Mouse (Mus musculus) erythroblast, embryonic 14.5 days (primary cell): ENCODE measurements around the gene Tdo2. TPM values are rescaled to one million over a fixed set of nuclear protein-coding genes. Genes with fewer than 3 reads are reported as not detected.
A peak's percentile ranks its signal among the peaks of the same experiment; 100 is the strongest.

Experiments
- H3K27me3 ChIP-seq: 2 replicates; pipeline ENCODE4 v1.6.1; 2012; ENCODE audit warnings: inconsistent platforms; ENCODE audit not compliant: control insufficient read depth
- H3K36me3 ChIP-seq: 2 replicates; pipeline ENCODE4 v1.6.1; 2012; ENCODE audit warnings: mild to moderate bottlenecking, inconsistent platforms; ENCODE audit not compliant: control insufficient read depth
- H3K4me1 ChIP-seq: 2 replicates; pipeline ENCODE4 v1.6.1; 2012; ENCODE audit warnings: inconsistent platforms; ENCODE audit not compliant: control insufficient read depth
- H3K4me3 ChIP-seq: replicated peaks from 2 replicates; pipeline ENCODE3; 2012; ENCODE audit warnings: moderate library complexity, mild to moderate bottlenecking, inconsistent platforms
- H3K9me3 ChIP-seq: 2 replicates; pipeline ENCODE4 v1.6.1; 2012; ENCODE audit warnings: low read length, inconsistent platforms, mixed read lengths; ENCODE audit not compliant: control insufficient read depth
- GATA1 ChIP-seq: IDR thresholded peaks from 2 replicates; pipeline ENCODE4 v1.6.1; 2012; ENCODE audit warnings: low read length, inconsistent platforms, mixed read lengths
- TAL1 ChIP-seq: IDR thresholded peaks from 3 replicates; pipeline ENCODE4 v1.6.1; 2012; ENCODE audit warnings: low read length, inconsistent platforms, mixed read lengths
- polyA plus RNA-seq: library from polyadenylated mRNA; stranded (reverse); fragments of >175 nt; gene quantifications from 2 replicates; pipeline ENCODE4 v1.2.3, GENCODE M21; 2012

The Tdo2 gene
- polyA plus RNA-seq, 1 experiment, result not detected

DNA sequence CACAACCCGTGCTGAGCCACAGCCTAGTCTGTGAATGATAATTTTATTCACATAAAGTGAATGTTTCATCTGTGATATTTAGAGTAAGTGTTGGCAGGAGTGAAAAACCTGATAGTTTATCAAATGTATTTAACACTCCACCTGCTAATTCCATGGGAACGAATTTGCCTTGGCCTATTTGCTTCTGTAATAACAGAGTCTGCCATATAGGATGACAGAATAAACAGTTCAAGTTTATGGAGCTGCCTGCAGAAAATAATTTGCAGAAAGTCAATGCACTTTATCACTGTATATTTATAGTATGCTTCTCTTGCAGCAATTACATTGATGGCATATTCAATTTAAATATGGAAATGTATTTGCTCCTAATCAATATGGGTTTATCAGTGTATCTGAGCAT is 24.2 kb downstream of the Tdo2 start:
- Histone ChIP-seq H3K9me3 (no peaks in the 10 kb centered on the region), H3K4me3 (no peak overlapping the region), H3K27me3 (no peaks in the 10 kb centered on the region), H3K4me1 (no peaks in the 10 kb centered on the region), H3K36me3 (no peaks in the 10 kb centered on the region)
- TF ChIP-seq TAL1, result no peak

DNA sequence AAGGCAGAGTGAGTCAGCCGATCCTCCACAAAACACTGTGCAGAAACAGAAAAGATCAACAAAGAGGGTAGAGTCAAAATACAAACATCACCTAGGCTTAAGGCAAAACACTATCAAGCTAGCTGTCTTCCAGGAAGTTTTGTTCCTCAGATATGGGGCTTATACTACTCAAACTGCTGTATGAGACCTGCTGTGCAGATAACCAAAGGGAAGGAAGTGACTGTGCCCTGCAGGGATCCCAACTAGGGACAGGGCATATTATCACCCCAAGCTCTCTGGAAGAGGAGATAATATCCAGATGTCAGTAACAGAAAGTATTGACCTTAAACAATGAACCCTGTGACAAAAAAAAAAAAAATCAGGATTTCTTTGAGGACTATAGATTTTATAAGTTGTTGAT is 27.0 kb downstream of the Tdo2 start:
- Histone ChIP-seq H3K9me3 (no peaks in the 10 kb centered on the region), H3K4me1 (no peaks in the 10 kb centered on the region), H3K36me3 (no peaks in the 10 kb centered on the region), H3K27me3 (no peaks in the 10 kb centered on the region), H3K4me3 (no peak overlapping the region)
- TF ChIP-seq TAL1 (no peak), GATA1 (no peak)

DNA sequence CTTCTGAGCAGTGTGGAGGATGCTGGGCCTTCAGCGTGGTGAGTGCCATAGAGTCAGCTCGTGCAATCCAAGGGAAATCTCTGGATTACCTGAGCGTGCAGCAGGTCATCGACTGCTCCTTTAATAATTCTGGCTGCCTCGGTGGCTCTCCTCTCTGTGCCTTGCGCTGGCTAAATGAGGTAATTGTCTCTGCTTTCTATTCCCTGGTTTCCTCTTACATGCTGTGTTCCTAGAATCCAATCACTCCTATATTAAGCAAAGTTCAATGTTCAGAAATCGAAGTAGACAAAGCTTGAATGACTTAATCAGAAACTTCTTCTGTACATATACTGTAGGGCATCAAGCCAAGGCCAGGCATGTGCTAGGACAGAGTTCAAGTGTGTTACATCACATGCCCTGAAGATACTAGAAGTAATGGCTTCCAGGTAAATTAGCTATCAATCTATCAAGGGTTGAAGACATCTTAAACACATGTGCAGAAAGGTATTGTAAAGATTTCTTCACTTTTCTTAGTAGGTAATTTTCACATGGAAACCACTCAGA is 31.1 kb downstream of the Tdo2 start:
- no peak for TF ChIP-seq GATA1
- TF ChIP-seq TAL1, result no peak
- no peaks in the 10 kb centered on the region for H3K36me3 ChIP-seq
- H3K27me3 ChIP-seq, result no peaks in the 10 kb centered on the region
- H3K4me3 ChIP-seq, result no peak overlapping the region
- H3K4me1 ChIP-seq, result no peaks in the 10 kb centered on the region
- H3K9me3 ChIP-seq, result no peaks in the 10 kb centered on the region

DNA sequence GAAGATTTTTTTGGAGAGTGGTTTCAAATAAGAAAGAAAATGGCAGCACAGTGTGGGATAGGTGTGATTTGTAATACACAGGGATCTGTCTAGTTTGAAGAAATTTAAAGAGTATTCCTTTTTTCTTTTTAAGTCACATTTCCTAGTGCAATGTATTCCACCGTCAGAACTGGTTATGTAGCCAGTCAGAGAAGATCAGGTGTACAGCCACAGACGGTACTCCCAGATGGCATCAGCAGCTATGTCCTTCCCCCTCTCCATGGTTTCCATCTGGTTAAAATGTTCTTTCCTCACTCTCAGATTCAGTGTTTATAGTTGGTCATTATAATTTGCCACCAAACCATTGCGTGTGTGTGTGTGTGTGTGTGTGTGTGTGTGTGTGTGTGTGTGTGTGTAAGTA is 32.9 kb downstream of the Tdo2 start:
- no peaks in the 10 kb centered on the region for H3K9me3 ChIP-seq
- no peaks in the 10 kb centered on the region for H3K4me1 ChIP-seq
- H3K27me3 ChIP-seq, result no peaks in the 10 kb centered on the region
- no peaks in the 10 kb centered on the region for H3K36me3 ChIP-seq
- H3K4me3 ChIP-seq, result no peak overlapping the region
- TF ChIP-seq GATA1, result no peak
- no peak for TF ChIP-seq TAL1

DNA sequence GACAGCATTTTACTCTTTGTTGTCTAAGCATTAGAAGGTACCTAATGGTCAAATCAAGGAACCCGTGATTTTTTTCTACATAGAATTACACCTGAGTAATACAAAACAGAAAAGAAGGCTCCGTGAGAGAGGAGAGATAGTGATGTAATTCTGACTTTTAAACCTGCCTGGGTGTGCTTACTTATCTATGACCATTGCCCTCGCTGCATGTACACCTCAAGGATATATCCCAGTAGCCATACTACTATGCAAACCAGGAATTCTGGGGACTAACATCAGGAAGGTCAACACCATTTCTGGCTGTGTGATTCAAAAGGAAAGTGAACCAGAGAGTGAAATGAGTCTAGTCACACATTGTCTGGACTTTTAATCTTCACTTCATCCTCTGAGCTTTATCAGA is 33.7 kb downstream of the Tdo2 start:
- no peaks in the 10 kb centered on the region for H3K27me3 ChIP-seq
- no peaks in the 10 kb centered on the region for H3K36me3 ChIP-seq
- no peak overlapping the region for H3K4me3 ChIP-seq
- no peaks in the 10 kb centered on the region for H3K4me1 ChIP-seq
- no peaks in the 10 kb centered on the region for H3K9me3 ChIP-seq
- TF ChIP-seq GATA1 (no peak), TAL1 (no peak)

DNA sequence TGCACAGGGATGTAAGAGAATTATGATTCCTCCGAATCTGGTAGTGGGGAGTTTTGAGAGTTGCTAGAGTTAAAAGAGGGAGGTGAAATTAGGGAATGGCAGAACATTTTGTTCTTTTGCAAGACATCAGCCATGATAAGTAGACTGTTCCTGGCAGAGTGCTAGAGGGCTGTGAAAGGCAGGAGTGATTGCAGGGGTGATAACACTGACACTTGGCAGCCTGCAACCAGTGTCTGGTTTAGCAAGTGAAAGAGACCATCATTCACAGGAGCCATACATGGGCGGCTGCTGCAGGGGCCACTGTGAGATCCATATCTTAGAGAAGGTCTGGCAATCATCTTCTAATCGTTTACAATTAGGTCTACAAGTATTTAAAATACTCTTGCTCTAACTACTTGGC is 37.1 kb downstream of the Tdo2 start:
- Histone ChIP-seq H3K36me3 (no peaks in the 10 kb centered on the region), H3K4me1 (no peaks in the 10 kb centered on the region), H3K4me3 (no peak overlapping the region), H3K9me3 (no peaks in the 10 kb centered on the region), H3K27me3 (no peaks in the 10 kb centered on the region)
- TF ChIP-seq GATA1 (no peak), TAL1 (no peak)

DNA sequence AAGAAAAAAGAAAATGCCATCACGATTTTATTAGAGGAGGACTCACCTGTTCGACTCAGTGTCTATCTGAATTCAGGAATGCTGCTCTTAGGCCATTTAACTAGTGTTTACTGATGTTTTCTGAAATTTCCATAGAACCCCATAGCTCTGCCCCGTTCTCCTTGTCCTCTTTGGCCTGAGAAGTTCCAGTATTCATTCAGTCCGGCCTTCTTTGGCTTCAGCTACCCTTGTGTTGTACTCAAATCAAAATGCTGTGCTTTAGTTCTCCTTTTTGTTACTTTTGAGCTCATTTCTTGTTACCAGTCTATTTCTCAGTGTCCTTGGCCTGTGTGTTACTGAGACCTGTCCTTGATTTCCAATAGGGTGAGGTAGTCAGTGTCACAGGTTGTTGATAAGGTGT is 42.7 kb downstream of the Tdo2 start:
- Histone ChIP-seq H3K9me3 (no peaks in the 10 kb centered on the region), H3K36me3 (no peaks in the 10 kb centered on the region), H3K4me1 (peaks cover 7% of the 10 kb centered on the region), H3K27me3 (no peaks in the 10 kb centered on the region), H3K4me3 (no peak overlapping the region)
- TF ChIP-seq GATA1, result no peak
- TF ChIP-seq TAL1, result no peak

DNA sequence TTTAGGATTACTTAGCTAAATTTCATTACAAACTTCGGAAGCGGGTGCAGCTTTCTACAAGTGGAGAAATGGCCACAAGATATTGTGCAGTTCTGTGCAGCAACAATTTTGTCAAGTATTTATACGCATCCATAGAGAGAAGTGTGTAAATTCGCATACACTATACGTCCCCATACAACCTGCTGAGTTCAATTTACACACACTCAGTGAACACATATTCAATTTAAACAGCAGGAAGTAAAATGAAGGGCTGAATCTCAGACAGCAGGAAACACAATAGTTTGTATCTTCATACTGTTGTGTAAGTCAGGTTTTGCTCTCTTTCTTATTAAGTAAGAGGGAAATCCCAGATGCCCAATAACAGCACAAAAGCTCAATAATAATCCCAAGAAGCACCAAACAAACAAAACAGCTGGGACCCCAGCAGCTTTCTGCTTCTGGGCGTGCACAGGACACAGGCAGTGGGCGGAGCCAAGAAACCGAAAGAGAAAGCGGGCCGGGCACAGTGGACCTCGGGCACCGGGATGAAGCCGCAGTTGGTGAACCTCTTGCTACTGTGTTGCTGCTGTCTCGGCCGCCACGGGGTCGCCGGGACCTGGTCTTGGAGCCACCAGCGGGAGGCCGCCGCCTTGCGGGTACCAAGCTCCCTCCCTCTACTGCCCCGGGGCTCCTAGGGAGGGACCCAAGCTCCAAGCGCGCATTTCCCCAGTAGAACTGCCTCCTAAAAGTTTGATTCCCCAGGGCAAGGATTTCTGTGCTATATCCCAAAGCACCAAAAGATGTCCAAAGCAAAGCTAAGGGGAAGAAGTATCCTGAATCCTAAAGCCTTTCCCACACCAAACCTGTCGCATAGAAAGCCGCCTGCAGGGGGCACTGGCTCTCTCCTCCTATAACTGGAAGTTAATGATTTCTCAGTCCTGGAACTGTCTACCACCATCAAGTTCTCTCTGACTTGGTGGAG is 43.6 kb downstream of the Tdo2 start, which contains the start of gene Ctso:
TSS of gene Ctso (plus strand) at position 461 of the 961 bp plus-strand sequence.
- Histone ChIP-seq H3K27me3 (no peaks in the 10 kb centered on the region), H3K9me3 (no peaks in the 10 kb centered on the region)
- TF ChIP-seq GATA1 (no peak), TAL1 (no peak)

DNA sequence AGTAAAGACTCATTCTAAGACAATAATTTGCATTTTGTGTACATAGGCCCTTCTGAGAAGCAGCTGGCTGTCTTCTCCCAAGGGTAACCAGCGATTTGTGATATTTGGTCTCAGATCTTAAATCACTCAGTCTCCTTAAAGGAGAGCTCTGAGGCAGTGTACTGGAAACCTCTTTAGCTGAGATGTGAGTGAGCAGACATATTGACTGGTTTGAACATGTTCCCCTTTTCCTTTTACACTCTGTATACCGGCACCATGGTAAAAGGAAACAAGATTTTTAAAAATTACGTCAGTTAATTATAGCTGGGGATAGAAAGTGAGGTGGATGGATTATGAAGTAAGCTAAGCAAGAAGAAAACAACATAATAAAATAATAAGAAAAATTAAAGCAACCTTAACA is 44.3 kb downstream of the Tdo2 start:
- TF ChIP-seq TAL1 (no peak), GATA1 (no peak)
- Histone ChIP-seq H3K4me1 (peaks cover 7% of the 10 kb centered on the region), H3K4me3 (no peak overlapping the region), H3K9me3 (no peaks in the 10 kb centered on the region), H3K36me3 (no peaks in the 10 kb centered on the region), H3K27me3 (no peaks in the 10 kb centered on the region)

More for the DNA sequence above, 43.6 kb downstream of the Tdo2 start, which contains the start of gene Ctso:
- Histone ChIP-seq H3K4me1 (peaks cover 7% of the 10 kb centered on the region), H3K36me3 (no peaks in the 10 kb centered on the region), H3K4me3 (peak within 1 kb of the TSS; percentile 93)
